Mouse (Mus musculus) adrenal gland, adult 2 months (tissue): ENCODE data around the gene Slc35g1. TPM values are rescaled to one million over a fixed set of nuclear protein-coding genes. Genes with fewer than 3 reads are reported as not detected.

Experiments
- polyA plus RNA-seq: library from polyadenylated mRNA; depleted of rRNA; stranded (reverse); fragments of >200 nt; gene quantifications from 2 replicates; pipeline ENCODE4 v1.2.3, GENCODE M21; 2012; rRNA removed
- total RNA-seq, 2 experiments: library from RNA; stranded (reverse); gene quantifications; 2 replicates each; pipeline ENCODE4 v1.2.3; 2021

Gene Slc35g1
- total and polyA plus RNA-seq, 3 experiments: 4.8 to 25.4 (median 13.9) TPM

Other genes starting within 250 kb of the Slc35g1 start
- 10 to 100 TPM; 11.2 to 16.3 TPM for gene Fra10ac1, start 171.8 kb upstream of the Slc35g1 start, total RNA-seq
- 2.6 and 4.5 TPM in 2 replicates for gene Fra10ac1, start 171.8 kb upstream of the Slc35g1 start, polyA plus RNA-seq
- 1 to 10 TPM in 1 of 2 experiments, under 1 TPM in 1; 0.43 to 1.8 TPM for gene Lgi1, start 131.4 kb upstream of the Slc35g1 start, total RNA-seq
- gene Lgi1, start 131.4 kb upstream of the Slc35g1 start, polyA plus RNA-seq: 0.09 TPM in 2 replicates
- gene Plce1, start 85.1 kb downstream of the Slc35g1 start, total RNA-seq: 1 to 10 TPM; 5.9 to 8.9 TPM
- gene Plce1, start 85.1 kb downstream of the Slc35g1 start, polyA plus RNA-seq: 0.81 TPM in 2 replicates